Mouse (Mus musculus): ENCODE results near the gene Trpm3. TPM values are rescaled to one million over a fixed set of nuclear protein-coding genes. Genes with fewer than 3 reads are reported as not detected.
"Not testable (repeated sequence)": the region's sequence is repeated elsewhere in the genome, so short reads cannot be mapped to it uniquely, and the experiment has no call there.

Trpm3 gene
- polyA plus RNA-seq, 1 experiment from 2014 or later: 14.8 TPM

GRCm38 (mm10) chr19:23028283-23028682, 889.4 kb downstream of the Trpm3 start:
- Histone ChIP-seq H3K4me3 (replicated peaks; ENCODE audit: low read depth, low read length) (no peak overlapping the region), H3K4me1 (ENCODE audit: control insufficient read depth, insufficient read depth, low read length) (no peaks in the 10 kb centered on the region), H3K36me3 (ENCODE audit: control insufficient read depth, insufficient read depth, low read length) (no peaks in the 10 kb centered on the region), H3K27ac (replicated peaks; ENCODE audit: low read depth, low read length) (no peak overlapping the region), H3K9ac (replicated peaks; ENCODE audit: low read length) (no peak overlapping the region), H3K4me2 (ENCODE audit: low read length) (no peak overlapping the region), H3K9me3 (ENCODE audit: control insufficient read depth, low read length) (no peaks in the 10 kb centered on the region), H3K27me3 (ENCODE audit: control insufficient read depth, insufficient read depth, low read length) (no peaks in the 10 kb centered on the region)
- WGBS: 84% methylated on average over 5 of the region's 5 CpGs
- ATAC-seq (ENCODE audit: low FRiP score, low TSS enrichment): no peak
- no peak for DNase-seq

GRCm38 (mm10) chr19:23033343-23033742, 894.5 kb downstream of the Trpm3 start:
- not testable (repeated sequence) for DNase-seq; H3K36me3 ChIP-seq (ENCODE audit: control insufficient read depth, insufficient read depth, low read length); H3K27me3 ChIP-seq (ENCODE audit: control insufficient read depth, insufficient read depth, low read length); H3K4me2 ChIP-seq (ENCODE audit: low read length); H3K9me3 ChIP-seq (ENCODE audit: control insufficient read depth, low read length); H3K27ac ChIP-seq (replicated peaks; ENCODE audit: low read depth, low read length); H3K4me1 ChIP-seq (ENCODE audit: control insufficient read depth, insufficient read depth, low read length); H3K4me3 ChIP-seq (replicated peaks; ENCODE audit: low read depth, low read length); ATAC-seq (ENCODE audit: low FRiP score, low TSS enrichment); H3K9ac ChIP-seq (replicated peaks; ENCODE audit: low read length)
- 63% methylated on average over 1 of the region's 1 CpGs for WGBS

- 84% methylated on average over 5 of the region's 5 CpGs for WGBS
- no peaks in the 10 kb centered on the region for H3K27me3 ChIP-seq (ENCODE audit: control insufficient read depth, insufficient read depth, low read length)
- no peak for ATAC-seq (ENCODE audit: low FRiP score, low TSS enrichment)
- DNase-seq: no peak
- no peaks in the 10 kb centered on the region for H3K9me3 ChIP-seq (ENCODE audit: control insufficient read depth, low read length)
- no peaks in the 10 kb centered on the region for H3K4me1 ChIP-seq (ENCODE audit: control insufficient read depth, insufficient read depth, low read length)
- no peak overlapping the region for H3K4me3 ChIP-seq (replicated peaks; ENCODE audit: low read depth, low read length)
- no peak overlapping the region for H3K27ac ChIP-seq (replicated peaks; ENCODE audit: low read depth, low read length)
- no peaks in the 10 kb centered on the region for H3K36me3 ChIP-seq (ENCODE audit: control insufficient read depth, insufficient read depth, low read length)
- H3K4me2 ChIP-seq (ENCODE audit: low read length): no peak overlapping the region
- H3K9ac ChIP-seq (replicated peaks; ENCODE audit: low read length): no peak overlapping the region
These were observed 895.3 kb downstream of the Trpm3 start for GRCm38 (mm10) chr19:23034117-23034516.

- H3K4me1 ChIP-seq (ENCODE audit: control insufficient read depth, insufficient read depth, low read length): no peaks in the 10 kb centered on the region
- H3K36me3 ChIP-seq (ENCODE audit: control insufficient read depth, insufficient read depth, low read length): no peaks in the 10 kb centered on the region
- 90% methylated on average over 4 of the region's 4 CpGs for WGBS
- no peak overlapping the region for H3K27ac ChIP-seq (replicated peaks; ENCODE audit: low read depth, low read length)
- ATAC-seq (ENCODE audit: low FRiP score, low TSS enrichment) (no peak), DNase-seq (no peak)
- H3K4me3 ChIP-seq (replicated peaks; ENCODE audit: low read depth, low read length): no peak overlapping the region
- no peak overlapping the region for H3K4me2 ChIP-seq (ENCODE audit: low read length)
- no peak overlapping the region for H3K9ac ChIP-seq (replicated peaks; ENCODE audit: low read length)
- no peaks in the 10 kb centered on the region for H3K27me3 ChIP-seq (ENCODE audit: control insufficient read depth, insufficient read depth, low read length)
- no peaks in the 10 kb centered on the region for H3K9me3 ChIP-seq (ENCODE audit: control insufficient read depth, low read length)
These were observed 896.1 kb downstream of the Trpm3 start for GRCm38 (mm10) chr19:23034933-23035332.

- no peak for ATAC-seq (ENCODE audit: low FRiP score, low TSS enrichment)
- Histone ChIP-seq H3K9ac (replicated peaks; ENCODE audit: low read length) (no peak overlapping the region), H3K36me3 (ENCODE audit: control insufficient read depth, insufficient read depth, low read length) (no peaks in the 10 kb centered on the region), H3K27me3 (ENCODE audit: control insufficient read depth, insufficient read depth, low read length) (no peaks in the 10 kb centered on the region), H3K27ac (replicated peaks; ENCODE audit: low read depth, low read length) (no peak overlapping the region), H3K9me3 (ENCODE audit: control insufficient read depth, low read length) (no peaks in the 10 kb centered on the region), H3K4me1 (ENCODE audit: control insufficient read depth, insufficient read depth, low read length) (no peaks in the 10 kb centered on the region), H3K4me3 (replicated peaks; ENCODE audit: low read depth, low read length) (no peak overlapping the region), H3K4me2 (ENCODE audit: low read length) (no peak overlapping the region)
- no peak for DNase-seq
- WGBS: 94% methylated on average over 3 of the region's 3 CpGs
These were observed 896.9 kb downstream of the Trpm3 start for GRCm38 (mm10) chr19:23035786-23036185.

GRCm38 (mm10) chr19:23036782-23037477, 898.1 kb downstream of the Trpm3 start:
- no peaks in the 10 kb centered on the region for H3K36me3 ChIP-seq (ENCODE audit: control insufficient read depth, insufficient read depth, low read length)
- ATAC-seq (ENCODE audit: low FRiP score, low TSS enrichment) (no peak), DNase-seq (no peak)
- H3K9ac ChIP-seq (replicated peaks; ENCODE audit: low read length): no peak overlapping the region
- H3K4me3 ChIP-seq (replicated peaks; ENCODE audit: low read depth, low read length): no peak overlapping the region
- no peaks in the 10 kb centered on the region for H3K9me3 ChIP-seq (ENCODE audit: control insufficient read depth, low read length)
- 64% methylated on average over 11 of the region's 11 CpGs for WGBS
- H3K4me2 ChIP-seq (ENCODE audit: low read length): no peak overlapping the region
- H3K27ac ChIP-seq (replicated peaks; ENCODE audit: low read depth, low read length): no peak overlapping the region
- no peaks in the 10 kb centered on the region for H3K4me1 ChIP-seq (ENCODE audit: control insufficient read depth, insufficient read depth, low read length)
- H3K27me3 ChIP-seq (ENCODE audit: control insufficient read depth, insufficient read depth, low read length): no peaks in the 10 kb centered on the region

GRCm38 (mm10) chr19:23037499-23037898, 898.7 kb downstream of the Trpm3 start:
- Histone ChIP-seq H3K36me3 (ENCODE audit: control insufficient read depth, insufficient read depth, low read length) (no peaks in the 10 kb centered on the region), H3K4me1 (ENCODE audit: control insufficient read depth, insufficient read depth, low read length) (no peaks in the 10 kb centered on the region), H3K9me3 (ENCODE audit: control insufficient read depth, low read length) (no peaks in the 10 kb centered on the region), H3K27ac (replicated peaks; ENCODE audit: low read depth, low read length) (no peak overlapping the region), H3K9ac (replicated peaks; ENCODE audit: low read length) (no peak overlapping the region), H3K4me3 (replicated peaks; ENCODE audit: low read depth, low read length) (no peak overlapping the region), H3K27me3 (ENCODE audit: control insufficient read depth, insufficient read depth, low read length) (no peaks in the 10 kb centered on the region), H3K4me2 (ENCODE audit: low read length) (no peak overlapping the region)
- no peak for DNase-seq
- no peak for ATAC-seq (ENCODE audit: low FRiP score, low TSS enrichment)
- 85% methylated on average over 14 of the region's 14 CpGs for WGBS

- Histone ChIP-seq H3K9me3 (ENCODE audit: control insufficient read depth, low read length) (no peaks in the 10 kb centered on the region), H3K27ac (replicated peaks; ENCODE audit: low read depth, low read length) (no peak overlapping the region), H3K4me2 (ENCODE audit: low read length) (no peak overlapping the region), H3K9ac (replicated peaks; ENCODE audit: low read length) (no peak overlapping the region), H3K27me3 (ENCODE audit: control insufficient read depth, insufficient read depth, low read length) (no peaks in the 10 kb centered on the region), H3K36me3 (ENCODE audit: control insufficient read depth, insufficient read depth, low read length) (no peaks in the 10 kb centered on the region), H3K4me3 (replicated peaks; ENCODE audit: low read depth, low read length) (no peak overlapping the region), H3K4me1 (ENCODE audit: control insufficient read depth, insufficient read depth, low read length) (no peaks in the 10 kb centered on the region)
- no peak for ATAC-seq (ENCODE audit: low FRiP score, low TSS enrichment)
- no peak for DNase-seq
- 88% methylated on average over 2 of the region's 2 CpGs for WGBS
These were observed 899.5 kb downstream of the Trpm3 start for GRCm38 (mm10) chr19:23038321-23038720.

GRCm38 (mm10) chr19:23041483-23042167, 902.8 kb downstream of the Trpm3 start:
- Histone ChIP-seq H3K27me3 (ENCODE audit: control insufficient read depth, insufficient read depth, low read length) (no peaks in the 10 kb centered on the region), H3K36me3 (ENCODE audit: control insufficient read depth, insufficient read depth, low read length) (no peaks in the 10 kb centered on the region), H3K27ac (replicated peaks; ENCODE audit: low read depth, low read length) (no peak overlapping the region), H3K4me3 (replicated peaks; ENCODE audit: low read depth, low read length) (no peak overlapping the region), H3K4me2 (ENCODE audit: low read length) (no peak overlapping the region), H3K9me3 (ENCODE audit: control insufficient read depth, low read length) (no peaks in the 10 kb centered on the region), H3K4me1 (ENCODE audit: control insufficient read depth, insufficient read depth, low read length) (no peaks in the 10 kb centered on the region), H3K9ac (replicated peaks; ENCODE audit: low read length) (no peak overlapping the region)
- ATAC-seq (ENCODE audit: low FRiP score, low TSS enrichment) (no peak), DNase-seq (no peak)
- WGBS: 69% methylated on average over 6 of the region's 6 CpGs
